Mouse (Mus musculus): ENCODE measurements around the gene Ralgps1.

- TF ChIP-seq CTCF (IDR thresholded peaks at IDR 0.05; ENCODE audit: borderline replicate concordance, control insufficient read depth, extremely low read depth, insufficient read depth, low read length, poor library complexity) (no peak), POLR2A (IDR thresholded peaks at IDR 0.05; ENCODE audit: control insufficient read depth, extremely low read depth, insufficient read depth, low read length, poor library complexity) (no peak)
Measured at GRCm38 (mm10) chr2:33089356-33090032, 281.8 kb downstream of the Ralgps1 start.

All from thymus, adult 2 months (tissue).